Mouse (Mus musculus): ENCODE results near the gene Wnk2. TPM values are rescaled to one million over a fixed set of nuclear protein-coding genes. Genes with fewer than 3 reads are reported as not detected.

The Wnk2 gene
- total RNA-seq, 4 experiments from 2014 or later = 2.8 to 5.9 (median 5.0) TPM

- no peak for DNase-seq
These were observed 13.3 kb downstream of the Wnk2 start for GRCm38 (mm10) chr13:49134491-49134890.

GRCm38 (mm10) chr13:49133125-49133524 lies 14.7 kb downstream of the Wnk2 start:
- DNase-seq = no peak

- DNase-seq = no peak
These were observed 15.7 kb downstream of the Wnk2 start for GRCm38 (mm10) chr13:49131946-49132687.

GRCm38 (mm10) chr13:49131342-49131855 lies 16.4 kb downstream of the Wnk2 start:
- DNase-seq = no peak

GRCm38 (mm10) chr13:49129845-49130244 lies 18.0 kb downstream of the Wnk2 start:
- no peak for DNase-seq

- no peak for DNase-seq
These were observed 18.7 kb downstream of the Wnk2 start for GRCm38 (mm10) chr13:49129154-49129553.

GRCm38 (mm10) chr13:49127844-49128631 lies 19.8 kb downstream of the Wnk2 start:
- no peak for DNase-seq

GRCm38 (mm10) chr13:49122106-49122505 lies 25.7 kb downstream of the Wnk2 start:
- no peak for DNase-seq

- no peak for DNase-seq
These were observed 30.3 kb downstream of the Wnk2 start for GRCm38 (mm10) chr13:49117563-49117962.

- no peak for DNase-seq
These were observed 32.9 kb downstream of the Wnk2 start for GRCm38 (mm10) chr13:49114921-49115320.

- no peak for DNase-seq
These were observed 33.7 kb downstream of the Wnk2 start for GRCm38 (mm10) chr13:49114116-49114515.

- DNase-seq = no peak
These were observed 34.5 kb downstream of the Wnk2 start for GRCm38 (mm10) chr13:49113345-49113744.

GRCm38 (mm10) chr13:49112652-49113051 lies 35.2 kb downstream of the Wnk2 start:
- no peak for DNase-seq

- no peak for DNase-seq
These were observed 38.1 kb downstream of the Wnk2 start for GRCm38 (mm10) chr13:49109665-49110064.

GRCm38 (mm10) chr13:49108119-49108846 lies 39.5 kb downstream of the Wnk2 start:
- no peak for DNase-seq

GRCm38 (mm10) chr13:49103913-49104312 lies 43.9 kb downstream of the Wnk2 start:
- DNase-seq = no peak

GRCm38 (mm10) chr13:49103235-49103634 lies 44.6 kb downstream of the Wnk2 start:
- DNase-seq = no peak

GRCm38 (mm10) chr13:49100417-49100816 lies 47.4 kb downstream of the Wnk2 start:
- no peak for DNase-seq

- DNase-seq = no peak
These were observed 51.0 kb downstream of the Wnk2 start for GRCm38 (mm10) chr13:49096826-49097225.

- DNase-seq = no peak
These were observed 53.1 kb downstream of the Wnk2 start for GRCm38 (mm10) chr13:49094667-49095066.

- DNase-seq = no peak
These were observed 54.3 kb downstream of the Wnk2 start for GRCm38 (mm10) chr13:49093471-49093891.

- DNase-seq = no peak
These were observed 55.2 kb downstream of the Wnk2 start for GRCm38 (mm10) chr13:49092596-49092995.

GRCm38 (mm10) chr13:49090176-49090575 lies 57.6 kb downstream of the Wnk2 start:
- no peak for DNase-seq

Measured in adrenal gland, adult 8-10 months (tissue).